Mouse (Mus musculus) kidney, adult 2 months (tissue): Measurements from ENCODE around the gene Rrm2.

ENCODE experiments used
- CTCF ChIP-seq: fragments of 200-500 bp; conservative IDR thresholded peaks from 2 replicates; pipeline ENCODE4 v1.5.1; 2011; ENCODE audit warnings: low read depth, mild to moderate bottlenecking, control low read depth, low read length, moderate library complexity, mixed read lengths; ENCODE audit not compliant: insufficient read depth, insufficient read length
- POLR2A ChIP-seq: fragments of 200-500 bp; IDR thresholded peaks from one replicate; pipeline ENCODE4 v1.6.1; 2011; ENCODE audit warnings: low read depth, low read length, control low read depth

DNA sequence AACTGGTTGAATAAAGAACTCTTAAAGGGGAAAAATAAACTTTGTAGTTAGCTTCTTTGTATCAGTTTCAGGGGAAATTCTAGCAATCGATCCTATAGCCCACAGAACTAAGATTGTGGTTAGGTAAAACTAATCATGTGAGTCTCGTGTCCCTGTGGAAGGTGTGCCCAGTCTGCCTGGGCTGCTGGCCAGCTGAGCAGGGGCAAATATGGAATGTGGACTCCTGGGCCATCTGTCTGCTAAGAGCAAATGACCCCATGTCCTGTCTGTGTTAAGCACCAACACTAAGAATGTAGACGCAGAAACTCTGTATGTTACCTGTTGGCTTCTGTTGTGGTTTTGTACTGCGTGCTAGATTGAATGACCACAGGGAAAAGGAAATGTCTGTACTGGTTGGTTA is 46.9 kb upstream of the Rrm2 start:
- no peak for TF ChIP-seq CTCF
- no peak for TF ChIP-seq POLR2A
